Comparison of ENCODE assay signal across 8 mouse cellular contexts in genomic region chr17:84957487-84958259, GRCm38 (mm10). TPM values are rescaled to one million over a fixed set of nuclear protein-coding genes. Genes with fewer than 3 reads are reported as not detected.
A peak's percentile ranks its signal among the peaks of the same experiment; 100 is the strongest.
DNase-seq lines count a peak whose midpoint lies in the region; ATAC-seq lines count a peak whose summit lies in the region.

No protein-coding gene starts in this region.

- peak overlapping the region; percentile 93 for H3K4me3 ChIP-seq in hindbrain, embryonic 14.5 days (replicated peaks; ENCODE audit: low read length)

- peak overlapping the region; percentile 94 for H3K9ac ChIP-seq in hindbrain, embryonic 14.5 days

- H3K36me3 ChIP-seq in hindbrain, embryonic 14.5 days (replicated peaks; ENCODE audit: control insufficient read depth, insufficient read depth): no peaks in the 10 kb centered on the region

- H3K27me3 ChIP-seq in hindbrain, embryonic 14.5 days (ENCODE audit: control insufficient read depth, insufficient read depth, low read length): no peaks in the 10 kb centered on the region

- ATAC-seq in hindbrain, embryonic 14.5 days (ENCODE audit: low FRiP score): peak; percentile 99

- peak overlapping the region; percentile 79 for H3K4me2 ChIP-seq in hindbrain, embryonic 14.5 days (replicated peaks)

- H3K27ac ChIP-seq in hindbrain, embryonic 14.5 days: peak overlapping the region; percentile 96

- WGBS in hindbrain, embryonic 14.5 days: under 1% methylated on average over 34 of the region's 55 CpGs

- peak; percentile 100 for DNase-seq in R1 (ENCODE audit: low read depth, low spot score)
- peak; percentile 99 to 100 for DNase-seq in cerebellum, postnatal 25 days
- DNase-seq in frontal cortex, postnatal 25 days (ENCODE audit: low spot score in 2 of 2): peak; percentile 99 to 100
- DNase-seq in hindbrain, embryonic 14.5 days (ENCODE audit: low spot score): peak; percentile 99
- peak; percentile 100 for DNase-seq in layer of hippocampus, postnatal 36 days
- peak; percentile 100 for DNase-seq in lung, postnatal 36 days
- DNase-seq in retina, postnatal 1 day: peak; percentile 100
- DNase-seq in urinary bladder, adult 18-20 months (ENCODE audit: low spot score in 2 of 2): peak; percentile 99 to 100

- no peaks in the 10 kb centered on the region for H3K9me3 ChIP-seq in hindbrain, embryonic 14.5 days (ENCODE audit: control insufficient read depth, low read length)

- peaks cover 25% of the 10 kb centered on the region for H3K4me1 ChIP-seq in hindbrain, embryonic 14.5 days (replicated peaks; ENCODE audit: control insufficient read depth, insufficient read depth, low read length)

RNA-seq across cellular contexts. Expression of gene Ppm1b, which starts 1.1 kb away (rescaled TPM):
- polyA plus RNA-seq in hindbrain, embryonic 14.5 days (2014; fragmentation: Nextera tagmentation; extraction: Ambion mirVana): 85.9 and 91.6 TPM in 2 replicates
- total RNA-seq in layer of hippocampus, postnatal 36 days (2021): 100 to 1,000 TPM; 131 TPM

Comparison
In these comparisons a context has a peak if more than half of its experiments do, and no peak if none do; other contexts are left out.
1. Peak in every context shown above with its lines: DNase-seq, ATAC-seq, H3K4me3 ChIP-seq and H3K27ac ChIP-seq.